Mouse (Mus musculus): ENCODE data around the gene Pth. TPM values are rescaled to one million over a fixed set of nuclear protein-coding genes. Genes with fewer than 3 reads are reported as not detected.

Gene Pth
- not detected for polyA plus RNA-seq (2017; shearing (Covaris generic))

GRCm38 (mm10) chr7:113388470-113388869, at the start of gene Pth:
Gene Pth, minus strand, starts transcription at chr7:113388570.

GRCm38 (mm10) chr7:113368746-113369619, 19.4 kb downstream of the Pth start, which contains the start of gene Btbd10:
Gene Btbd10, minus strand, starts transcription at chr7:113369392.

Other genes with a start within 250 kb of the Pth start
- 33.2 TPM for gene Arntl, start 181.1 kb downstream of the Pth start, polyA plus RNA-seq (2017; shearing (Covaris generic))
- gene Btbd10, start 19.2 kb downstream of the Pth start, polyA plus RNA-seq (2017; shearing (Covaris generic)), result 27.4 TPM
- 84.3 TPM for gene Far1, start 125.3 kb upstream of the Pth start, polyA plus RNA-seq (2017; shearing (Covaris generic))

Data from inflammation-experienced regulatory T-cells, adult 16 weeks (primary cell).